Mouse (Mus musculus): ENCODE measurements around the gene Krtap2-4.

Gene Krtap2-4

DNA sequence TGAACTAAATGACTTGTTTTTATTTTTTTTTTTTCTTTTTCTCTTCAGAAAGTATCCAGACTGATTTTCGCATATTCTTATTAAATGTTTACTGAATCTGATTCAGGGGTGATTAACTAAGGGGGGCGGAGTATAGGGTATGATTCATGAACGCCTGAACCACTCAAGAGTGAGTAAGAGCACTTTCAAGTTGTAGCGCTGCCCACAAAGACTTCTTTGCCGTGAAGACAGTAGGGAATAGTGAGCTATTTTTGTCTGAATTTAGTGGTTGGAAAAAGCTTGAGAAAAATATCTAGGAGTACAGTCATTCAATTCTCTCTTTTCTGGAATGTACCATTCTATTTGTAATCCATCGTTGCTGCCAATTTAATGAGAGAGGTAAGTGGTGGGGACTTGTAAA, 33.1 kb downstream of the Krtap2-4 start:
- no peak for DNase-seq (ENCODE audit: low spot score)

DNA sequence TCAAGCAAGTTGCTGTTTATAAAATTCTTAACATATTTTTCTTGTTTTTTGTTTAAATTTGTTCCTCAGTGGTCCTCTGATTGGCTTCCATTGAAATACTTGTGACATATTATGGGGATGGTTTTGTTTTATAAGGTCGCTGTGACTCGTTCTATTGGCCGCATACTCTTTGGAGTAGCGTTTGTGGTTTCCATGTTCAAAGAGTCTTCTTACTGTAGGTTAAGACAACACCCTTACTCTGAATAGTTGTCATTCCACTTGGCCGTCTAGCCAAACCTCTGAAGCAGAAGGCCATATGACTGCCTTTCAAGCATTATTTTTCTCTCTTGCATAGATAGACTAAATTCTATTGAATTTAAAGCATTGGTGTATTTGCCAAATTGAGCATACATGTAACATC, 33.6 kb downstream of the Krtap2-4 start:
- DNase-seq (ENCODE audit: low spot score) = no peak

DNA sequence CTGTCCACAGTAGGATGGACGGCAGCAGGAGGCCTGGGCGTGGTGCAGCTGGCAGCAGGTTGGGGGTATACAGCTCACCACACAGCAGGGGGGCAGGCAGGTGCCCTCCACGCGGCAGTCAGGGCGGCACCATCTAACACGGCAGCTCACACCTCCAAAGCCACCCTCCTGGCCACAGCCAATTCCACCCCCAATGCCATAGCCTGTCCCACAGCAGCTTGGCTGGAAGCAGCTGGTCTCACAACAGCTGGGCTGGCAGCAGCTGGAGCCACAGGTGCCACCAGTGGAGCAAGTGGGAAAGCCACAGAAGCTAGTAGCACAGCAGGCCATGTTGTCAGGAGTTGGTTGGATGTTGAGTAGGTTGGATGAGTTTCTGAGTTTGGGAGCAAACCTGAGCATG, 34.0 kb downstream of the Krtap2-4 start, which contains the start of gene Krtap1-5:
Gene Krtap1-5, minus strand, starts transcription at position 381 of the 400 bp plus-strand sequence.
- no peak for DNase-seq (ENCODE audit: low spot score)

DNA sequence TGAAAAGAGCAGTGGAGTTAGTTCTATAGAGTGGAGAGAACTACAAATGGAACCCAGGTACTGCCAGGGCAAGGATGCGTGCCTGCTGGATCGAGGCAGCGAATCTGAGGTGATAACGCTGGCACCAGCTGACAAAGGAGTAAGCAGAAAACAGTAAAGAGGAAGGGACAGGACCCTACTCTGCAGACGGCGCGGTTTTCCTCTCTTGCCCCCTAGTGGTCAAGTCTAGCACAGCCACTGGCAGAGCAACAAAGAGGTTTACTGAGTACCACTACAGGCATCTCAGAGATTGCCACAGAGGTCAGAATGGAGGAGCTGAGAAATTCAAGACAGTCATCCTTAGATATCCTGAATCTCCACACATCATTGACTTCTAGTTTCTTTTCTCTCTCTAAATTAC, 40.5 kb downstream of the Krtap2-4 start:
- DNase-seq (ENCODE audit: low spot score) = peak; percentile 44

DNA sequence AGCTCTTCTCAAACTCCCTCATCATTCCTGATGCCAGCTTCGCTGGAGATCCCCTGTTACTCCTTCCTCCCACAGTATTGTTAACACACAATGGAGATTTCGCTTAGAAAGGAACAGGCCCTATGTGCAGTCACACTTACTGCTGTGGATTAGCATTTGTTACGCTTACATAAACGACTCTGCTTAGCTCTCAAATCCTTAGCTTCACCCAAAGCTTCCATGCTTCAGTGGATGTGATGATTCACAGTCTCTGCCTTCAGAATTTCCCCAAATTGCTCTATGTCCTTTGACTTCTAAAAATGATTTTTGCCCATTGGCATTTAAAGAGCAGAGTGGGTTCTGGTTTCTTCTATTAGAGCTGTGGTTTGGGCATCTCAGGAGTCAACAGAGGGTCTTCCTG, 41.5 kb downstream of the Krtap2-4 start:
- DNase-seq (ENCODE audit: low spot score) = no peak

DNA sequence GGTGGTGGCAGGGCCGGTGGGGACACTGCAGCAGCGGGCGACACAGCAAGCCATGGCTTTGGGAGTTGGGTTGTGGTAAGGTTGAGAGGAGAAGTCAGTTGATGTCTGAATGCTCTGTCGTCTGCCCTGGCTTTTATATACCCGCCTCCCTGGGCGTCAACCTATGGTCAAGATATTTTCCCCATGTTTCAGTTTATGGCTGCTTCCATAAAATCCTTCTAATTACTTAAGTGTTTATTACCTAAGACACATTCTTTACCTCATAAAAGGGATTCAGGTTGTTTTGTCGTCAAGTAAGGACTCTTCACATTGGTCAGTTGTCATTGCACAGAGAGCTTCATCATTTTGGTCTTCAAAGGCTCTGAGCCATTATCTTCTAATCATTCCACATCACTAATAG, 48.1 kb downstream of the Krtap2-4 start, which contains the start of gene Krtap3-1:
Gene Krtap3-1, minus strand, starts transcription at position 101 of the 400 bp plus-strand sequence.
- no peak for DNase-seq (ENCODE audit: low spot score)
